Mouse (Mus musculus) spleen, adult 2 months (tissue): ENCODE measurements around the gene Dnah1.

ENCODE experiments used
- CTCF ChIP-seq: fragments of 200-500 bp; IDR thresholded peaks from 2 replicates; pipeline ENCODE4 v1.5.1; 2011; ENCODE audit warnings: mild to moderate bottlenecking, inconsistent platforms; ENCODE audit not compliant: insufficient read depth, insufficient read length, insufficient replicate concordance; ENCODE audit errors: extremely low read depth
- POLR2A ChIP-seq: fragments of 200-500 bp; IDR thresholded peaks from 2 replicates; pipeline ENCODE4 v1.6.1; 2011; ENCODE audit warnings: low read depth, low read length, inconsistent platforms

- no peak for TF ChIP-seq CTCF
- TF ChIP-seq POLR2A: no peak
Measured at GRCm38 (mm10) chr14:31216846-31217245, 106.8 kb downstream of the Dnah1 start, which contains the start of gene Nisch.
